Mouse (Mus musculus) midbrain, embryonic 14.5 days (tissue): Measurements from ENCODE around the gene Krt28. TPM values are rescaled to one million over a fixed set of nuclear protein-coding genes. Genes with fewer than 3 reads are reported as not detected.

Source experiments
- ATAC-seq: fragments of 200-750 bp; cut with Nextera tagmentation; 2 replicates; pipeline ENCODE4 v1.8.0; 2017; ENCODE audit warnings: moderate number of reproducible peaks, moderate library complexity; ENCODE audit not compliant: low FRiP score, low TSS enrichment
- DNase-seq: peaks from one replicate; pipeline ENCODE4 v3.0.0-alpha.2; 2015
- H3K27ac ChIP-seq: fragments of 300-500 bp; sonication (generic); replicated peaks from 2 replicates; pipeline ENCODE4 v1.5.1; 2014; ENCODE audit warnings: mild to moderate bottlenecking, low read depth, low read length, moderate library complexity
- H3K27me3 ChIP-seq: fragments of 300-500 bp; sonication (generic); 2 replicates; pipeline ENCODE4 v1.6.1; 2014; ENCODE audit warnings: low read length, control low read depth, mixed read lengths; ENCODE audit not compliant: control insufficient read depth, insufficient read depth
- H3K36me3 ChIP-seq: fragments of 300-500 bp; sonication (generic); 2 replicates; pipeline ENCODE4 v1.6.1; 2014; ENCODE audit warnings: low read length, control low read depth; ENCODE audit not compliant: control insufficient read depth, insufficient read depth
- H3K4me1 ChIP-seq: fragments of 300-500 bp; sonication (generic); 2 replicates; pipeline ENCODE4 v1.6.1; 2014; ENCODE audit warnings: mild to moderate bottlenecking, antibody characterized with exemption, low read length, control low read depth; ENCODE audit not compliant: control insufficient read depth, insufficient read depth
- H3K4me2 ChIP-seq: fragments of 300-500 bp; sonication (generic); 2 replicates; pipeline ENCODE4 v1.6.1; 2014; ENCODE audit warnings: mild to moderate bottlenecking, low read length, moderate library complexity
- H3K4me3 ChIP-seq: fragments of 300-500 bp; sonication (generic); replicated peaks from 2 replicates; pipeline ENCODE4 v1.5.1; 2014; ENCODE audit warnings: low read depth, low read length
- H3K9ac ChIP-seq: fragments of 300-500 bp; sonication (generic); replicated peaks from 2 replicates; pipeline ENCODE4 v1.6.1; 2014; ENCODE audit warnings: mild to moderate bottlenecking, low read length, moderate library complexity
- H3K9me3 ChIP-seq: fragments of 300-500 bp; sonication (generic); 2 replicates; pipeline ENCODE4 v1.6.1; 2016; ENCODE audit warnings: low read length, control low read depth, mixed read lengths; ENCODE audit not compliant: control insufficient read depth
- WGBS: fragments of 180-500 bp; shearing (Covaris S2); extraction: QIAGEN DNeasy Blood & Tissue Kit; methylation state at CpG from one replicate; pipeline ENCODE4 v1.1.7; 2014; 5-methylcytosine and 5-hydroxymethylcytosine counted together
- polyA plus RNA-seq: library from polyadenylated mRNA; unstranded; fragments of >200 nt; fragmentation: Nextera tagmentation; extraction: Ambion mirVana; gene quantifications from 2 replicates; pipeline ENCODE4 v1.2.1, GENCODE M21; 2014

Krt28 gene
- polyA plus RNA-seq, 1 experiment from 2014 or later = 0.17 TPM

- WGBS = 2% methylated on average over 71 of the region's 71 CpGs
These were observed 11.4 kb upstream of the Krt28 start for GRCm38 (mm10) chr11:99385813-99386721.

GRCm38 (mm10) chr11:99379568-99379967, 4.9 kb upstream of the Krt28 start:
- DNase-seq = peak; percentile 89
- Histone ChIP-seq H3K27me3 (peaks cover 11% of the 10 kb centered on the region), H3K27ac (no peak overlapping the region), H3K4me2 (no peak overlapping the region), H3K36me3 (no peaks in the 10 kb centered on the region), H3K4me1 (no peaks in the 10 kb centered on the region), H3K9me3 (no peaks in the 10 kb centered on the region), H3K4me3 (no peak overlapping the region), H3K9ac (no peak overlapping the region)
- ATAC-seq = no peak
- 15% methylated on average over 5 of the region's 5 CpGs for WGBS

More at GRCm38 (mm10) chr11:99385813-99386721, 11.4 kb upstream of the Krt28 start:
- Histone ChIP-seq H3K27me3 (peaks cover 8% of the 10 kb centered on the region), H3K4me3 (peak overlapping the region; percentile 55), H3K36me3 (no peaks in the 10 kb centered on the region), H3K4me2 (peak overlapping the region; percentile 75), H3K9ac (peak overlapping the region; percentile 66), H3K27ac (peak overlapping the region; percentile 95), H3K4me1 (no peaks in the 10 kb centered on the region), H3K9me3 (no peaks in the 10 kb centered on the region)
- DNase-seq (peak; percentile 91), ATAC-seq (peak; percentile 76; the same call in 1 of the 2 replicates)

GRCm38 (mm10) chr11:99369853-99370451, 4.8 kb downstream of the Krt28 start:
- ATAC-seq (no peak), DNase-seq (peak; percentile 15)
- WGBS = 86% methylated on average over 8 of the region's 8 CpGs
- Histone ChIP-seq H3K36me3 (no peaks in the 10 kb centered on the region), H3K27me3 (no peaks in the 10 kb centered on the region), H3K4me2 (no peak overlapping the region), H3K27ac (no peak overlapping the region), H3K9ac (no peak overlapping the region), H3K4me1 (no peaks in the 10 kb centered on the region), H3K4me3 (no peak overlapping the region), H3K9me3 (no peaks in the 10 kb centered on the region)

- no peaks in the 10 kb centered on the region for H3K9me3 ChIP-seq
- H3K27ac ChIP-seq = no peak overlapping the region
- 11% methylated on average over 3 of the region's 3 CpGs for WGBS
- H3K4me1 ChIP-seq = no peaks in the 10 kb centered on the region
- H3K36me3 ChIP-seq = no peaks in the 10 kb centered on the region
- DNase-seq (peak; percentile 52), ATAC-seq (no peak)
- H3K4me2 ChIP-seq = no peak overlapping the region
- no peaks in the 10 kb centered on the region for H3K27me3 ChIP-seq
- no peak overlapping the region for H3K9ac ChIP-seq
- H3K4me3 ChIP-seq = no peak overlapping the region
These were observed 5.5 kb downstream of the Krt28 start for GRCm38 (mm10) chr11:99369229-99369628.

DNA sequence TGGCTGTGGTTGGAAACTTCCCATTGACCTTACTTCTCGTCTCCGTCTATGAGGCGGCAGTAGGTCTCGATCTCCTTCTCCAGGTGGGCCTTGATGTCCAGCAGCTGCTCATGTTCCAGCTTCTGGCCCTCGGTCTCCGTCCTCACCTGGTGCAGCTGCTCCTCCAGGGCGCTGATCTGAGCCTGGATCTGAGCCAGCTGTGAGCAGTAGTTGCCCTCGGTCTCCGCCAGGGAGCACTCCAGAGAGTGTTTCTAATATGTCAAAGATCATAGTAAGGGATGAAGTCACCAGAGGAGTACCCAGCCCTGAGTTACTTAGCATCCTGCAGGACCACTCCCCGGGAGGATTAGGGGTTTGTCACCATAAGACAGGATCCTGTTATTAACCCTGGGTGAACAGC, 7.9 kb downstream of the Krt28 start:
- Histone ChIP-seq H3K9me3 (no peaks in the 10 kb centered on the region), H3K4me1 (no peaks in the 10 kb centered on the region), H3K36me3 (no peaks in the 10 kb centered on the region), H3K27ac (no peak overlapping the region), H3K4me2 (no peak overlapping the region), H3K4me3 (no peak overlapping the region), H3K27me3 (no peaks in the 10 kb centered on the region), H3K9ac (no peak overlapping the region)
- ATAC-seq (no peak), DNase-seq (no peak)
- 51% methylated on average over 10 of the region's 10 CpGs for WGBS

DNA sequence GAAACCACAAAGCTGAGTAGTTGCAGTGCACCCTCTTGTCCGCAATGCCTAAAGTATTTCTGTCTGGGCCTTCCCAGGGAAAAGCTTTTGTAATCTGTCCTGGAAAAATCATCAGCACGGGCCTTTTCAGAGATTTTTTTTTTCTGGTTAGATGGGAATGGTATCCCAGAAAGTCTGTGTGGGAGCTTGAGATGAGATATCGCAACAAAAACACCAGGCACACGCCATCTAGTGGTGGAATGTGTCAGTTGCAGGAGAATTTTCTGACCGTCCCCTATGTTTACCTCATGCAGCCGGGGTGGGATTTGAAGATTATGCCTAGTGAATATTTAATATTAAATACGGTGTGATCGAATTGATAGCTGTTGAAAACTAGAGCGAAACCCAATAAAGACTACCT, 10.3 kb downstream of the Krt28 start:
- Histone ChIP-seq H3K9me3 (no peaks in the 10 kb centered on the region), H3K4me1 (no peaks in the 10 kb centered on the region), H3K27ac (no peak overlapping the region), H3K9ac (no peak overlapping the region), H3K27me3 (no peaks in the 10 kb centered on the region), H3K36me3 (no peaks in the 10 kb centered on the region), H3K4me2 (no peak overlapping the region), H3K4me3 (no peak overlapping the region)
- DNase-seq (peak; percentile 81), ATAC-seq (no peak)
- WGBS = 25% methylated on average over 9 of the region's 9 CpGs

GRCm38 (mm10) chr11:99361423-99361822, 13.3 kb downstream of the Krt28 start:
- H3K4me3 ChIP-seq = no peak overlapping the region
- 92% methylated on average over 8 of the region's 8 CpGs for WGBS
- ATAC-seq (no peak), DNase-seq (no peak)
- no peak overlapping the region for H3K27ac ChIP-seq
- H3K27me3 ChIP-seq = no peaks in the 10 kb centered on the region
- no peaks in the 10 kb centered on the region for H3K4me1 ChIP-seq
- no peaks in the 10 kb centered on the region for H3K36me3 ChIP-seq
- no peak overlapping the region for H3K4me2 ChIP-seq
- H3K9ac ChIP-seq = no peak overlapping the region
- H3K9me3 ChIP-seq = no peaks in the 10 kb centered on the region

GRCm38 (mm10) chr11:99351004-99351403, 23.7 kb downstream of the Krt28 start, which contains the start of gene Krt27:
TSS of gene Krt27 (minus strand) at chr11:99351104.
- DNase-seq = no peak
- H3K27ac ChIP-seq = no peak within 1 kb of the TSS
- no peak within 1 kb of the TSS for H3K9ac ChIP-seq
- no peaks in the 10 kb centered on the region for H3K4me1 ChIP-seq
- WGBS = 85% methylated on average over 12 of the region's 12 CpGs
- H3K36me3 ChIP-seq = no peaks in the 10 kb centered on the region
- no peaks in the 10 kb centered on the region for H3K27me3 ChIP-seq
- H3K4me3 ChIP-seq = no peak within 1 kb of the TSS
- ATAC-seq = no peak
- no peaks in the 10 kb centered on the region for H3K9me3 ChIP-seq
- H3K4me2 ChIP-seq = no peak within 1 kb of the TSS
